ENCODE assay signal across 19 mouse cellular contexts in genomic region chr5:134920106-134920687, GRCm38 (mm10). TPM values are rescaled to one million over a fixed set of nuclear protein-coding genes. Genes with fewer than 3 reads are reported as not detected.
DNase-seq lines count a peak whose midpoint lies in the region; ATAC-seq lines count a peak whose summit lies in the region.
"Had no signal": no experiment of that assay in that cellular context is flagged by ENCODE, and none has a peak within 500 bp of the region (broad histone marks: within the 10 kb centered on the region; RNA-seq: fewer than 3 reads in every experiment).

No protein-coding gene starts in this region.

- H3K9me3 ChIP-seq in liver, embryonic 13.5 days (replicated peaks) = peaks cover 6% of the 10 kb centered on the region
- H3K9me3 ChIP-seq: heart, embryonic 13.5 days; kidney, embryonic 15.5 days had no signal

- WGBS in liver, embryonic 13.5 days (ENCODE audit: insufficient replicate concordance) = 52% methylated on average over 6 of the region's 6 CpGs

- H3K4me2 ChIP-seq in liver, embryonic 13.5 days = peak overlapping the region; percentile 63
- H3K4me2 ChIP-seq: heart, embryonic 13.5 days; kidney, embryonic 15.5 days had no signal

- ATAC-seq in liver, embryonic 13.5 days (ENCODE audit: low read depth) = no peak

- no peaks in the 10 kb centered on the region for H3K27me3 ChIP-seq in liver, embryonic 13.5 days
- H3K27me3 ChIP-seq: kidney, embryonic 15.5 days had no signal

- no peaks in the 10 kb centered on the region for H3K36me3 ChIP-seq in liver, embryonic 13.5 days
- H3K36me3 ChIP-seq: heart, embryonic 13.5 days; kidney, embryonic 15.5 days; midbrain, embryonic 10.5 days had no signal

- DNase-seq in cerebellum, postnatal 36 days = peak; percentile 16 to 19
- no peak for DNase-seq in cerebellum, adult 8-10 months
- peak; percentile 60 for DNase-seq in spleen, adult 12 weeks (ENCODE audit: low spot score)
- no peak for DNase-seq in spleen, adult 18-20 months
- peak; percentile 41 for DNase-seq in liver, embryonic 13.5 days
- DNase-seq in spleen, postnatal 4 days (ENCODE audit: low spot score in 2 of 2) = peak; percentile 62 to 76
- no peak for DNase-seq in ovary, postnatal 14 days (ENCODE audit: low spot score)
- DNase-seq in adrenal gland, postnatal 25 days = no peak
- DNase-seq: heart, postnatal 4 days; lung, postnatal 14 days had no signal

- peak overlapping the region; percentile 71 for H3K9ac ChIP-seq in liver, embryonic 13.5 days
- H3K9ac ChIP-seq: heart, embryonic 13.5 days; kidney, embryonic 15.5 days had no signal

- H3K27ac ChIP-seq in liver, embryonic 13.5 days = peak overlapping the region; percentile 100
- H3K27ac ChIP-seq: heart, embryonic 13.5 days; kidney, embryonic 15.5 days; midbrain, embryonic 10.5 days had no signal

- H3K4me3 ChIP-seq in liver, embryonic 13.5 days (replicated peaks) = no peak overlapping the region
- H3K4me3 ChIP-seq: heart, embryonic 13.5 days; kidney, embryonic 15.5 days; midbrain, embryonic 10.5 days had no signal

- peaks cover 73% of the 10 kb centered on the region for H3K4me1 ChIP-seq in liver, embryonic 13.5 days (replicated peaks)
- H3K4me1 ChIP-seq: kidney, embryonic 15.5 days; midbrain, embryonic 10.5 days had no signal

RNA-seq across cellular contexts. Expression of gene Cldn13, which starts 4.9 kb away (rescaled TPM):
- polyA plus RNA-seq in liver, embryonic 13.5 days (2015; fragmentation: Nextera tagmentation; extraction: Ambion mirVana) = 246 and 259 TPM in 2 replicates
- not detected in 2 replicates for total RNA-seq in adrenal gland, postnatal 25 days (2021)
- total RNA-seq: adrenal gland, adult 18-20 months; gastrocnemius, postnatal 4 days; heart, postnatal 4 days; layer of hippocampus, adult 18-20 months; left cerebral cortex, adult 18-20 months; neutrophil, adult 5-6 weeks had no signal

RNA-seq across cellular contexts. Expression of gene Mettl27, which starts 12.0 kb away (rescaled TPM):
- polyA plus RNA-seq in liver, embryonic 13.5 days (2015; fragmentation: Nextera tagmentation; extraction: Ambion mirVana) = 10.6 and 12.2 TPM in 2 replicates
- 24.9 and 39.9 TPM in 2 replicates for total RNA-seq in adrenal gland, postnatal 25 days (2021)

RNA-seq across cellular contexts. Expression of gene Tmem270, which starts 13.7 kb away (rescaled TPM):
- polyA plus RNA-seq in liver, embryonic 13.5 days (2015; fragmentation: Nextera tagmentation; extraction: Ambion mirVana) = not detected in 2 replicates
- total RNA-seq in adrenal gland, postnatal 25 days (2021) = not detected in 2 replicates
- total RNA-seq: adrenal gland, adult 18-20 months; gastrocnemius, postnatal 4 days; heart, postnatal 4 days; layer of hippocampus, adult 18-20 months; left cerebral cortex, adult 18-20 months; neutrophil, adult 5-6 weeks had no signal
- polyA plus RNA-seq: heart, embryonic 13.5 days; kidney, embryonic 15.5 days; limb, embryonic 14.5 days; midbrain, embryonic 10.5 days had no signal

RNA-seq across cellular contexts. Expression of gene Cldn4, which starts 26.5 kb away (rescaled TPM):
- polyA plus RNA-seq in liver, embryonic 13.5 days (2015; fragmentation: Nextera tagmentation; extraction: Ambion mirVana) = 0.15 and 0.32 TPM in 2 replicates
- total RNA-seq in adrenal gland, postnatal 25 days (2021) = not detected in 2 replicates
- total RNA-seq: adrenal gland, adult 18-20 months; gastrocnemius, postnatal 4 days; layer of hippocampus, adult 18-20 months; left cerebral cortex, adult 18-20 months had no signal

Comparison
In these comparisons a context has a peak if more than half of its experiments do, and no peak if none do; other contexts are left out.
1. DNase-seq: peak in cerebellum, postnatal 36 days (2 of 2), spleen, adult 12 weeks (single experiment), liver, embryonic 13.5 days (single experiment) and spleen, postnatal 4 days (2 of 2); none in cerebellum, adult 8-10 months (single experiment), spleen, adult 18-20 months (0 of 2), ovary, postnatal 14 days (single experiment) and adrenal gland, postnatal 25 days (single experiment).